Mouse (Mus musculus) stomach, postnatal 0 days (tissue): ENCODE results near the gene Ceacam1.

Source experiments
- CTCF ChIP-seq: IDR thresholded peaks from 2 replicates; pipeline ENCODE4 v1.5.1; 2016; ENCODE audit warnings: antibody characterized with exemption, low read depth, mild to moderate bottlenecking, moderate library complexity
- EP300 ChIP-seq: optimal IDR thresholded peaks from 2 replicates; pipeline ENCODE3; 2016; ENCODE audit warnings: antibody characterized with exemption

- no peak for TF ChIP-seq EP300
- no peak for TF ChIP-seq CTCF
Observed at GRCm38 (mm10) chr7:25452103-25452502, 25.3 kb downstream of the Ceacam1 start.
